Mouse (Mus musculus): ENCODE results near the gene Axdnd1.
A peak's percentile ranks its signal among the peaks of the same experiment; 100 is the strongest.

Gene Axdnd1

GRCm38 (mm10) chr1:156420671-156421297 lies at the start of gene Axdnd1:
Axdnd1 (minus strand) TSS chr1:156421159.
- peak; percentile 76 to 78 for DNase-seq (ENCODE audit: low spot score in 2 of 2)

- no peak for DNase-seq (ENCODE audit: low spot score in 2 of 2)
These were observed 49.6 kb upstream of the Axdnd1 start for GRCm38 (mm10) chr1:156470557-156470956.

- no peak for DNase-seq (ENCODE audit: low spot score in 2 of 2)
These were observed 47.6 kb upstream of the Axdnd1 start for GRCm38 (mm10) chr1:156468576-156468975.

GRCm38 (mm10) chr1:156467655-156468255 lies 46.8 kb upstream of the Axdnd1 start:
- DNase-seq (ENCODE audit: low spot score in 2 of 2): no peak

GRCm38 (mm10) chr1:156464963-156465362 lies 44.0 kb upstream of the Axdnd1 start:
- no peak for DNase-seq (ENCODE audit: low spot score in 2 of 2)

GRCm38 (mm10) chr1:156463981-156464853 lies 43.3 kb upstream of the Axdnd1 start:
- DNase-seq (ENCODE audit: low spot score in 2 of 2): no peak

- DNase-seq (ENCODE audit: low spot score in 2 of 2): no peak
These were observed 41.5 kb upstream of the Axdnd1 start for GRCm38 (mm10) chr1:156462273-156462991.

GRCm38 (mm10) chr1:156461036-156461435 lies 40.1 kb upstream of the Axdnd1 start:
- DNase-seq (ENCODE audit: low spot score in 2 of 2): no peak

- DNase-seq (ENCODE audit: low spot score in 2 of 2): no peak
These were observed 39.3 kb upstream of the Axdnd1 start for GRCm38 (mm10) chr1:156460216-156460615.

GRCm38 (mm10) chr1:156459690-156460089 lies 38.7 kb upstream of the Axdnd1 start:
- DNase-seq (ENCODE audit: low spot score in 2 of 2): no peak

GRCm38 (mm10) chr1:156458391-156459060 lies 37.6 kb upstream of the Axdnd1 start:
- DNase-seq (ENCODE audit: low spot score in 2 of 2): no peak

- no peak for DNase-seq (ENCODE audit: low spot score in 2 of 2)
These were observed 34.2 kb upstream of the Axdnd1 start for GRCm38 (mm10) chr1:156455005-156455758.

GRCm38 (mm10) chr1:156454384-156454783 lies 33.4 kb upstream of the Axdnd1 start:
- no peak for DNase-seq (ENCODE audit: low spot score in 2 of 2)

GRCm38 (mm10) chr1:156453876-156454275 lies 32.9 kb upstream of the Axdnd1 start:
- DNase-seq (ENCODE audit: low spot score in 2 of 2): no peak

GRCm38 (mm10) chr1:156450478-156450877 lies 29.5 kb upstream of the Axdnd1 start:
- DNase-seq (ENCODE audit: low spot score in 2 of 2): no peak

- no peak for DNase-seq (ENCODE audit: low spot score in 2 of 2)
These were observed 28.7 kb upstream of the Axdnd1 start for GRCm38 (mm10) chr1:156449691-156450090.

GRCm38 (mm10) chr1:156449089-156449488 lies 28.1 kb upstream of the Axdnd1 start:
- no peak for DNase-seq (ENCODE audit: low spot score in 2 of 2)

GRCm38 (mm10) chr1:156445049-156445448 lies 24.1 kb upstream of the Axdnd1 start:
- DNase-seq (ENCODE audit: low spot score in 2 of 2): no peak

- no peak for DNase-seq (ENCODE audit: low spot score in 2 of 2)
These were observed 21.8 kb upstream of the Axdnd1 start for GRCm38 (mm10) chr1:156442776-156443175.

GRCm38 (mm10) chr1:156442266-156442665 lies 21.3 kb upstream of the Axdnd1 start:
- no peak for DNase-seq (ENCODE audit: low spot score in 2 of 2)

GRCm38 (mm10) chr1:156437726-156438125 lies 16.8 kb upstream of the Axdnd1 start:
- DNase-seq (ENCODE audit: low spot score in 2 of 2): no peak

All from frontal cortex, postnatal 10 days (tissue).